Mouse (Mus musculus) heart, adult 2 months (tissue): ENCODE measurements at regions not wholly inside any gene's neighbourhood (a gene's known extent, or its start where the extent isn't known, plus 50 kb on each side); places are given as distances from the start of the nearest gene placed in this dataset.

ENCODE experiments used
- CTCF ChIP-seq: fragments of 200-600 bp; IDR thresholded peaks from 2 replicates; pipeline ENCODE4 v1.8.1; 2022; ENCODE audit warnings: antibody characterized with exemption, mild to moderate bottlenecking, moderate library complexity
- EP300 ChIP-seq: fragments of 200-500 bp; IDR thresholded peaks from 2 replicates; pipeline ENCODE4 v1.6.1; 2011; ENCODE audit warnings: low read depth, low read length, control low read depth; ENCODE audit not compliant: insufficient read depth
- POLR2A ChIP-seq: fragments of 200-500 bp; IDR thresholded peaks from 2 replicates; pipeline ENCODE4 v1.6.1; 2011; ENCODE audit warnings: mild to moderate bottlenecking, low read depth, low read length, control low read depth; ENCODE audit not compliant: insufficient read depth

GRCm38 (mm10) chr16:91168398-91168797 lies 56.9 kb upstream of the Olig2 start:
- TF ChIP-seq CTCF (no peak), POLR2A (no peak), EP300 (no peak)
